Mouse (Mus musculus): ENCODE measurements at regions not wholly inside any gene's neighbourhood (a gene's known extent, or its start where the extent isn't known, plus 50 kb on each side); places are given as distances from the start of the nearest gene placed in this dataset.
A peak's percentile ranks its signal among the peaks of the same experiment; 100 is the strongest.

- no peak for DNase-seq
Observed at GRCm38 (mm10) chr3:81482742-81483141, 446.5 kb downstream of the Pdgfc start.

- DNase-seq = no peak
Observed at GRCm38 (mm10) chr3:81483363-81483762, 447.1 kb downstream of the Pdgfc start.

GRCm38 (mm10) chr3:81505316-81505715 lies 427.1 kb upstream of the Ctso start:
- DNase-seq = no peak

- DNase-seq = no peak
Observed at GRCm38 (mm10) chr3:81508611-81509010, 423.8 kb upstream of the Ctso start.

GRCm38 (mm10) chr3:81521804-81522203 lies 410.6 kb upstream of the Ctso start:
- DNase-seq = no peak

GRCm38 (mm10) chr3:81530872-81531271 lies 401.5 kb upstream of the Ctso start:
- no peak for DNase-seq

GRCm38 (mm10) chr3:81535448-81536205 lies 396.8 kb upstream of the Ctso start:
- no peak for DNase-seq

GRCm38 (mm10) chr3:81554773-81555172 lies 377.6 kb upstream of the Ctso start:
- DNase-seq = no peak

- DNase-seq = no peak
Observed at GRCm38 (mm10) chr3:81562610-81563258, 369.7 kb upstream of the Ctso start.

- DNase-seq = peak; percentile 20 to 33
Observed at GRCm38 (mm10) chr3:81563858-81564756, 368.3 kb upstream of the Ctso start.

- no peak for DNase-seq
Observed at GRCm38 (mm10) chr3:81564757-81565063, 367.7 kb upstream of the Ctso start.

- no peak for DNase-seq
Observed at GRCm38 (mm10) chr3:81583387-81584027, 348.9 kb upstream of the Ctso start.

- no peak for DNase-seq
Observed at GRCm38 (mm10) chr3:81589109-81589508, 343.3 kb upstream of the Ctso start.

GRCm38 (mm10) chr3:81629157-81629556 lies 303.2 kb upstream of the Ctso start:
- no peak for DNase-seq

- no peak for DNase-seq
Observed at GRCm38 (mm10) chr3:81658490-81658889, 273.9 kb upstream of the Ctso start.

- no peak for DNase-seq
Observed at GRCm38 (mm10) chr3:81661620-81662019, 270.8 kb upstream of the Ctso start.

- DNase-seq = no peak
Observed at GRCm38 (mm10) chr3:81666262-81666661, 266.1 kb upstream of the Ctso start.

GRCm38 (mm10) chr3:81676570-81676969 lies 255.8 kb upstream of the Ctso start:
- DNase-seq = no peak

GRCm38 (mm10) chr3:81701974-81702697 lies 230.3 kb upstream of the Ctso start:
- DNase-seq = no peak

- no peak for DNase-seq
Observed at GRCm38 (mm10) chr3:81718911-81719310, 213.5 kb upstream of the Ctso start.

GRCm38 (mm10) chr3:81735463-81735862 lies 196.9 kb upstream of the Ctso start:
- DNase-seq = no peak

- no peak for DNase-seq
Observed at GRCm38 (mm10) chr3:81736838-81737237, 195.6 kb upstream of the Ctso start.
